Mouse (Mus musculus) ES-CJ7 (cell line): Measurements from ENCODE around the gene Tmem210.
A peak's percentile ranks its signal among the peaks of the same experiment; 100 is the strongest.

Experiments
- DNase-seq: peaks from one replicate; pipeline ENCODE4 v3.0.0; 2011; ENCODE audit warnings: low read depth, low spot score

Tmem210 gene

DNA sequence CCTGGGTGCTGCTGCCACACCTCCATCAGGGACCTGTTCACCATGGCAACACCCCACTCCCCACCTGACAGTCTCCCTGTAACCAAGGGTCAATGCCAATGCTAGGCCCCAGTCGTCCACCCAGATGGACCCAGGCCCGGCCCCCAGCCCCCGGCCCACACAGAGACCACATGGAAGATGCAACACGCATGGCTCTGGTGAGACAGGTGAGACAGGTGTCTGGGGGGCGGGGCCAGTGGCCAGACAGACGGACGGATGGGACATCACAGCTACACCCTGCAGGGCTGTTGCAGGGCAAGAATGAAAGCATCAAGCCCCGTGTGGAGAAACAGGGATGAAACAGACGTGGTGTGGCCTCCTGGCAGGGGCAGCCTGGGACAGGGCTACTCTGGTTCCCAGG, 5.8 kb downstream of the Tmem210 start:
- no peak for DNase-seq

- no peak for DNase-seq
These were observed 9.1 kb downstream of the Tmem210 start for GRCm38 (mm10) chr2:25297093-25297492.

- no peak for DNase-seq
These were observed 10.1 kb downstream of the Tmem210 start for GRCm38 (mm10) chr2:25298046-25298445.

DNA sequence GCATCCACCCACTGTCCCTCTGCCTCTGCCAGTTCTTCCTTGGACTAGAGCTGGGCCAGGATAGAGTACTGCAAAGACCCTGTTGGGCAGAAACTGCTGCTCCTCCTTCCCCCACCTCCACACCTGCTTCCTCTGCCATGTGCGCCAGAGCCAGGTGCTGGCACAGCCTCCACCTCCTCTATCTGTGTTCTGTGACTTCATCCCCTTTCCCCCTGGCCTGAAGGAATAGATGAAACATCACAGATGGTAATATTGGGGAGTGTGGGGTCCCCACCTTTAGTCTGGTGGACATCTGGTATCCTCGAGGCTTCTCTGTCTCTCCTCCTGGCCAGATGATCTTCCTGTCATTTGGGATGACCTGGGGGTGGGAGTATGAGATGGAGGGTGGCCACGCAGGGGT, 15.5 kb downstream of the Tmem210 start:
- no peak for DNase-seq

DNA sequence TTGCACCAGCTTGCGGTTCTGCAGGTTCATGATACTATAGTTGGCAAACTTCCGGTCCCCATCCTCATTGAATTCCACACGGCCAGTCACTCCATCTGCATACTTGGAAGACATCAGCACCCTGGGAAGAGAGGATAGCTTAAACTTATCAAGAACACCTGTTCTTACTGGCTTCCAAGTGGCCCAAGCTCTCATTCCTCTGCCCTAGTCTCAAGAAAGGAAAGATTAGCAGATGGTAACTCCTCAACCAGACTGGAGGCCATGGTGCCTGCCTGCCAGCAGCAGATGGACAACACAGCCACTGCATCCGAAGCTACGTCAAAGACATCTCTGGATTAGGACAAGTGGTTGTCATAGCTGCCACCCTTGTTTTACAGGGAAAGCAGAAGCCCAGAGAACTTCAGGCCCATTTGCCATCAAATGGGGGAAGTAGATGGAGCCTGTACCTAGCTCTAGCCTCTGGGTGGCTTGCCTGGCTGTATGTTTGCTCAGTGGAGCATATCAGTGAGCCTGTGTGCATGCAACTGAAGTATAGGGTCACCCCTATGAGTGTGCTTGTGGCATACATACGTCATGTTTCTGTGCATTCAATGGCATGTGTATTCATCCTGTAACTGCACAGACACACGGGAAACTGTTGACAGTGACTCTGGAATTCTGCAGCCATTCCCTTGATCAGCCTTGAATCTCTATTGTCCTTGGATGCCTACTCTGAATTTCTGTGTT, 16.1 kb downstream of the Tmem210 start:
- no peak for DNase-seq

DNA sequence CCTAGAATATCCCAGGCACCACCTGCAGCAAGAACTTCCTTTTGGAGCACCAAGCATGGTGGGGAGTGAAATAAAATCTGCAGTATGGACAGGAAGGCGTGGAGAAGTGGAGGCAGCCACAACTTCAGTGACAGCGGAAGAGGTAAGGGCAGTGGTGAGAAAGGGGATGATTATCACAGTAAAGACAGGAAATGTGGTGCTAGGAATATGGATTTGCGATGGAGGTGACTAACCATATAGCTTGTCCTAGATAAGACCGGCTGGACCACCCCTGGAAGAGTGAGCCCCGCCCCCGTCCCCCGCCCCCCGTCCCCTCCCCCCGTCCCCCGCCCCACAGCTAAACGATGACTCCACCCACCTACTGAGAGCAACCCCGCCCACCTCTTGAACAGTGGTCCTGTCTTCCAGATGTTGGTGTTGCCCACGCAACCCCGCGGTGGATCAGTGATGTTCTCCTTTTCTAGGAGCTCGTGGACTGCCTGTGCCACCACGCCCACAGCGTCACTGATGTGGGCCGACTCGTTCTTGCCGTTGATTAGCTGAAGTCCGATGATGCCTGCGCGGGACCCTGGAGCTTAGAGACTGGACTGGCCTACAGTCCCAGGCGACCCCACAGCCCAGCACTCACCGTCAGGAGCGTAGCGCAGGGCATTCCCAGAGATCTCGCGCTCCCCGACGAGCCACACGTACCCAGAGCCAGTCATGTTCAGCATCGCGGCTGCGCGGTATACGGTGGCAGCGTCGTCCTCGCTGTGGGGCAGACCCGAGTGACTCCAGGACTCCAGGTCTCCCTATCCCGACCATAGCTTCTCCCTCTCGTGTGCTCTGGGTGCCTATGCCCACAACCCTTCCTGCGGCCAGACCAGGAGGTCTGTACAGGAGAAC, 17.0 kb downstream of the Tmem210 start:
- peak; percentile 52 for DNase-seq

- DNase-seq: no peak
These were observed 17.8 kb downstream of the Tmem210 start for GRCm38 (mm10) chr2:25305587-25306359.

DNA sequence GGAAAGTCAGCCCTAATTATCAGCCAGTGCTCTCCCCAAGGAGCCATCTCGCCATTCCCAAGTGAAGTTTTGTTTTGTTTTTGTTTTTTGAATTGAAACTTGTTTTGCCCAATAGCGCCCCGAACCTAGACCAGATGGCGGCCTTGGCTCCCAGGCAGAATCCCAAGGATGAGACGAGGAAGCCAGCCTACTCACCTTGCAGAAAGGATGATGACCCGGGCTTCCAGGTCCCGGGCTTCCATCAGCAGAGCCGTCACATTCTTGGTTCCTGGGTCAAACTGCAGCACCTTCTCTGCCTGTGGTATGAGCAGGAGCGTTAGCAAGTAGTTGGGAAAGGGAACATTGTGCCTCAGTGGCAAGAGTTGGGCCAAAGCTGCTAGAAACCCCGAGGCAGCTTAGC, 22.2 kb downstream of the Tmem210 start:
- DNase-seq: no peak

- no peak for DNase-seq
These were observed 23.0 kb downstream of the Tmem210 start for GRCm38 (mm10) chr2:25310969-25311368.

DNA sequence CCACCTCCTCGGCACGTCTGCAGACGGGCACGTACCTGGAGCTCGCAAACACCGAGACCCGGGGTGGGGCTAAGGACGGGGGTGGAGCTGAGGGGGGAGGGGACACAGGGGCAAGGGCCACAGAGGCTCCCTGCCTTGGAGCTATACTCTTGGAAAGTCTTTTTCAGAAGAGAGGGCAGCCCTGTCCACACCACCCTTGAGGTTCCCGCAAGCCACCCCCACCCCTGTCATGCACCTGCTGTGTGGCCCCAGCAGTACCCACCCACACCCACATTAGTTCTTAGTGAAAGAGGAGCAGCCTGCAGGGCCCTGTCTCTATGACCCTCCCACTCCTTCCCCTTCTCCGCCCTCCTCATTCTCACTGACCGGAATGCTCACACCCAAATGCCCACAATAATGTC, 23.5 kb downstream of the Tmem210 start:
- peak; percentile 56 for DNase-seq

DNA sequence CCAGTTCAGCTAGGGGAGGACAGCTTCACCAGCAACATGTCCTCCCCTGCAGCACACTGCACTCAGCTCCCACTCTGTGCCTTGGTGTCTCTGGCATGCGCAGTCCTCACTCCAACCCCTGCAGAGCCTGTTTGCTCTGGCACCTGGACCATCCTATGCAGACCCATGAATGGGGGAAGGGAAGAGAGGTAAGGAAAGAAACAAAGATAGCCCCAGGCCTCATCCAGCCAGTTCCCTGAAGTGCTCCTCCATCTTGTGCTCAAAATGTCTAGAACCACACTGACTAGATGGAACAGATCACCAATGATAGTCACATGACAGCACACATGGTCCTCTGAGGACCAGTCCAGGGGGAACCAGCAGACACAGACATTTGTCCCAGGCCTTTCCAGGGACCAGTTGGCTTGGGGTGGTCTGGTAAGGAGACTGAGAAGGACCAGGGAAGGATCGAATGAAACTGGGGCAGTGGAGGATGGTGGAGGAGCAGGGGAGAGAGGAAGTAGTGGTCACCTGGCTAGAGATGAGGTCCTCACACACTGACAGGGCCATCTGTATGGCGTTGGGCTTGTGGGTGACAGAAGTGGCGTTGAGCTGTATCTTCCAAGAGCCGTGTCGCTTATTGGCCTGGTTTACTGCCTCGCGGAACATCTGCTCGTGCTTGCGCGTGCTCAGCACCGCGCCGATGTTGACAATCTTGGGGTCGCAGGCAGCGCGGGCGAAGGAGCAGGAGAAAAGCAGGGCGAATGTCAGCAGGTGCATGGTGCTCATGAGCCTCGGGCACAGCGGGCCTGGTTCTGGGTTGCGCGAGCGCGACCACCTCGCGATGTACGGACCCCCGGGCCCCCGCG, 30.4 kb downstream of the Tmem210 start:
- DNase-seq: peak; percentile 31

DNA sequence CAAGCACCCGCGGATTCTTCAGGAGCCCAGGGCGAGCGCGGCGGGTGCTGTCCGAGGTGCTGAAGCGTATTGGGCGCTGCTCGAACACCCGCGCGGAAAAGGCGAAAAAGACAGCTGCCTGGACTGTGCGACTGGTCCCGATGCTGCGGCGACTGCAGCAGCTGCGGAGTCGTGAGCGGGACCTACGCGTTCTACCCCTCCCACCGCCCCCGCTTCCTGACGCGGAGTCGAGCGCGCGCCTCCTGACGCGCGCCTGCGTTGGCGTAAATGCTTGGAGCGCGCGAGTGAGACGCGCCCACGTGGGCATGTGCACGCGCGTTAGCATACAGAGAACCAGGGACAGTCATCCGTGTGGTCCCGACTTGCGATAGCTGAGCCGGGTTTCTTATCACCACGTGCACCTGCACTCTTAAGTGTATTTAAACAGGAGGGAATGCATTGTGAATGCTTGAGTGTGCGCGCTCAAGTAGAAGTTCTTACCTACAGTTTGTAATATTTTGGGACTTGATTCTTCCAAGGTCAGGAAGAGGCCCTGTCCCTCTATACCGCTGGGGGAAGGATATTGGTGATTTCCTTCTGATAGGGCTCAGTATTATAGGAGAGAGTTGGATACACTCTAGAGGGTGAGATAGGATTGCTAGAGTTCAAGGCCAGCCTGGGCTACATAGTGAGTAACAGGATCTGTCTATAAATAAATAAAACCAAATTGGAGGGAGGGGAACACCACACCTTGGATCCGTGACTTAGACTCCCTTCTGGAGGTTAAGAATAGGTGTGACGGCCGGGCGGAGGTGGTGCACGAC, 31.2 kb downstream of the Tmem210 start, which contains the start of gene Grin1:
Grin1 (minus strand) TSS at position 217 of the 803 bp plus-strand sequence.
- DNase-seq: peak; percentile 82

DNA sequence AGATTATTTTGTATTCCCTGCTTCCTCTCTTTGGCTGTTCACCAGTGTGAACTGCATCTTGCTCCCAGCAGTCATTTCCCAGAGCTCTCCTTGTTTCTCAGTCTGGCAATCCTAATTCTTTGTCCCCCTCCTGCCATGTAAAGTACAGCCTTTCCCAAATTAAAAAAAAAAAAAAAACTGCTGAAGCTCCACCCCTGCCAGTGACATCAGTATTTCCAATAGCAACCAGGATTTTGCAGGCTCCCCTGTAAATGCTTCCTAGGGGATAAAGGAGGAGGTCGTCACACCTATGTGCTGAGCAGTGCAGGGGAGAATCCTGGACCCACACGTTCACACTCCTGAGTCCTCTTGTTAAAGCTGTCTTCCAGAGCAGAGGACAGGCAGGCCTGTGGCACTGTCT, 32.1 kb downstream of the Tmem210 start:
- no peak for DNase-seq

- DNase-seq: no peak
These were observed 38.1 kb downstream of the Tmem210 start for GRCm38 (mm10) chr2:25326036-25326435.

GRCm38 (mm10) chr2:25328440-25328839, 40.5 kb downstream of the Tmem210 start:
- DNase-seq: peak; percentile 77

- DNase-seq: peak; percentile 43
These were observed 43.5 kb downstream of the Tmem210 start for GRCm38 (mm10) chr2:25331470-25331869.

GRCm38 (mm10) chr2:25332286-25333160, 44.6 kb downstream of the Tmem210 start, which contains the start of gene Man1b1:
Man1b1 (plus strand) TSS chr2:25332338.
- peak; percentile 100 for DNase-seq

GRCm38 (mm10) chr2:25333569-25333968, 45.6 kb downstream of the Tmem210 start:
- DNase-seq: no peak

DNA sequence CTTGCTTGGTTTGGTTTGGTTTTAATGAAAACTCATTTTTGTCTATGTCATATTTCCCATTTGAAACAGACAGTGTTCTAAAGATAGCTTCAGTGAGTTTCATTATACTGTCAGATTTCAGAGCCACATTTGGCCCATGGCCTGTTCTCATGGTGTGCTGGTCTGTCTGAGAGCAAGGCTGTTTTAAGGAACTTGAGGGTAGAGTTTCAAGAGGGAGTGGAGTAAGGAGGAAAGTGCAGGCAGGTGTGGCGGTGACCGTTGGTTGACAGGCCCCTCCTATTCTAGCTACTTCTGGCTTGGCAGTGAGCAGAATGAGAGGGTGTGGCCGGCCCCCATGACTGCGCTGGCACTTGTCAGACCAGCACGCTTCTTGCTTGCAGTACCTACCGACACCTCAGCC, 50.4 kb downstream of the Tmem210 start:
- no peak for DNase-seq
